22 mouse cellular contexts compared by ENCODE assay signal in genomic region chr5:148726442-148726841, GRCm38 (mm10).
DNase-seq lines count a peak whose midpoint lies in the region; ATAC-seq and TF ChIP-seq lines count a peak whose summit lies in the region.
"Had no signal": no experiment of that assay in that cellular context is flagged by ENCODE, and none has a peak within 500 bp of the region (broad histone marks: within the 10 kb centered on the region; RNA-seq: fewer than 3 reads in every experiment).

No protein-coding gene starts in this region.

- no peaks in the 10 kb centered on the region for H3K27me3 ChIP-seq in hindbrain, postnatal 0 days (ENCODE audit: insufficient read depth, low read length)
- no peaks in the 10 kb centered on the region for H3K27me3 ChIP-seq in hindbrain, embryonic 10.5 days (ENCODE audit: insufficient read depth, poor library complexity, severe bottlenecking)
- H3K27me3 ChIP-seq in liver, postnatal 0 days (ENCODE audit: insufficient read depth, low read length), result no peaks in the 10 kb centered on the region
- 0 out of 2 replicates have a peak, but pooled peaks cover 9% of the 10 kb centered on the region for H3K27me3 ChIP-seq in liver, embryonic 12.5 days (replicated peaks)
- H3K27me3 ChIP-seq in E14TG2a.4 (ENCODE audit: insufficient read depth, low read length), result no peaks in the 10 kb centered on the region
- H3K27me3 ChIP-seq: forebrain, embryonic 13.5 days; megakaryocyte, embryonic 14.5 days; neural tube, embryonic 15.5 days; stomach, embryonic 15.5 days had no signal

- no peak overlapping the region for H3K4me2 ChIP-seq in hindbrain, postnatal 0 days (ENCODE audit: low read depth, low read length)
- no peak overlapping the region for H3K4me2 ChIP-seq in liver, postnatal 0 days (ENCODE audit: low read depth, low read length)
- H3K4me2 ChIP-seq in liver, embryonic 12.5 days, result no peak overlapping the region
- H3K4me2 ChIP-seq: forebrain, embryonic 13.5 days; neural tube, embryonic 15.5 days; stomach, embryonic 15.5 days had no signal

- TF ChIP-seq CTCF in hindbrain, postnatal 0 days (IDR thresholded peaks at IDR 0.05; ENCODE audit: low read depth), result peak; percentile 35
- peak; percentile 38 for TF ChIP-seq CTCF in liver, postnatal 0 days (IDR thresholded peaks at IDR 0.05; ENCODE audit: low read depth)
- TF ChIP-seq CTCF in E14TG2a.4 (conservative IDR thresholded peaks at IDR 0.05; ENCODE audit: low read length), result peak; percentile 79

- no peaks in the 10 kb centered on the region for H3K36me3 ChIP-seq in hindbrain, postnatal 0 days (ENCODE audit: insufficient read depth, low read length)
- H3K36me3 ChIP-seq in hindbrain, embryonic 10.5 days, result no peaks in the 10 kb centered on the region
- H3K36me3 ChIP-seq in liver, postnatal 0 days (replicated peaks; ENCODE audit: insufficient read depth, low read length), result no peaks in the 10 kb centered on the region
- H3K36me3 ChIP-seq in liver, embryonic 12.5 days, result no peaks in the 10 kb centered on the region
- no peaks in the 10 kb centered on the region for H3K36me3 ChIP-seq in E14TG2a.4 (ENCODE audit: insufficient read depth, low read length)
- H3K36me3 ChIP-seq: neural tube, embryonic 15.5 days; stomach, embryonic 15.5 days had no signal

- TF ChIP-seq EP300 in liver, postnatal 0 days (IDR thresholded peaks at IDR 0.05; ENCODE audit: low read depth), result no peak

- no peaks in the 10 kb centered on the region for H3K4me1 ChIP-seq in hindbrain, postnatal 0 days (ENCODE audit: insufficient read depth, low read length)
- H3K4me1 ChIP-seq in hindbrain, embryonic 10.5 days (replicated peaks), result no peaks in the 10 kb centered on the region
- H3K4me1 ChIP-seq in liver, postnatal 0 days (ENCODE audit: insufficient read depth), result no peaks in the 10 kb centered on the region
- H3K4me1 ChIP-seq in liver, embryonic 12.5 days, result peaks cover 20% of the 10 kb centered on the region
- peaks cover 62% of the 10 kb centered on the region for H3K4me1 ChIP-seq in E14TG2a.4 (replicated peaks; ENCODE audit: low read depth, low read length)
- H3K4me1 ChIP-seq: forebrain, embryonic 13.5 days; megakaryocyte, embryonic 14.5 days; stomach, embryonic 15.5 days had no signal

- no peak overlapping the region for H3K4me3 ChIP-seq in hindbrain, postnatal 0 days (ENCODE audit: low read length)
- no peak overlapping the region for H3K4me3 ChIP-seq in hindbrain, embryonic 10.5 days
- H3K4me3 ChIP-seq in liver, postnatal 0 days (ENCODE audit: low read depth, low read length), result no peak overlapping the region
- no peak overlapping the region for H3K4me3 ChIP-seq in liver, embryonic 12.5 days
- H3K4me3 ChIP-seq in E14TG2a.4 (replicated peaks; ENCODE audit: low read length), result no peak overlapping the region
- H3K4me3 ChIP-seq: forebrain, embryonic 13.5 days; megakaryocyte, embryonic 14.5 days; neural tube, embryonic 15.5 days; stomach, embryonic 15.5 days had no signal

- no peak for ATAC-seq in hindbrain, postnatal 0 days
- ATAC-seq in liver, postnatal 0 days, result no peak
- no peak for ATAC-seq in liver, embryonic 12.5 days
- ATAC-seq: forebrain, embryonic 13.5 days had no signal

- H3K9ac ChIP-seq in hindbrain, postnatal 0 days (replicated peaks; ENCODE audit: low read length), result no peak overlapping the region
- H3K9ac ChIP-seq in liver, postnatal 0 days (replicated peaks), result no peak overlapping the region
- no peak overlapping the region for H3K9ac ChIP-seq in liver, embryonic 12.5 days
- H3K9ac ChIP-seq: forebrain, embryonic 13.5 days; neural tube, embryonic 15.5 days; stomach, embryonic 15.5 days had no signal

- DNase-seq in hindbrain, postnatal 0 days (ENCODE audit: low spot score), result no peak
- DNase-seq in hindbrain, embryonic 10.5 days (ENCODE audit: low spot score), result no peak
- DNase-seq in liver, postnatal 0 days, result no peak
- DNase-seq in R1 (ENCODE audit: low read depth, low spot score), result peak; percentile 59
- DNase-seq in urinary bladder, postnatal 10 days (ENCODE audit: low spot score), result no peak
- no peak for DNase-seq in layer of hippocampus, postnatal 36 days
- DNase-seq: adrenal gland, postnatal 36 days; B cell, adult 2 months; cerebellum, adult 8-10 months; gastrocnemius, postnatal 25 days; kidney, adult 8-10 months; kidney, postnatal 36 days; layer of hippocampus, adult 9-11 months; midbrain, embryonic 14.5 days; right cerebral cortex, postnatal 25 days; thymus, postnatal 14 days had no signal

- no peaks in the 10 kb centered on the region for H3K9me3 ChIP-seq in hindbrain, postnatal 0 days (ENCODE audit: low read length)
- H3K9me3 ChIP-seq in hindbrain, embryonic 10.5 days, result peaks cover 3% of the 10 kb centered on the region; the same call in 1 of the 2 replicates
- H3K9me3 ChIP-seq in liver, postnatal 0 days (ENCODE audit: low read length), result no peaks in the 10 kb centered on the region
- H3K9me3 ChIP-seq in liver, embryonic 12.5 days (replicated peaks), result peaks cover 3% of the 10 kb centered on the region; the same call in 1 of the 2 replicates
- peaks cover 7% of the 10 kb centered on the region for H3K9me3 ChIP-seq in E14TG2a.4 (ENCODE audit: low read length)
- H3K9me3 ChIP-seq: neural tube, embryonic 15.5 days; stomach, embryonic 15.5 days had no signal

- H3K27ac ChIP-seq in hindbrain, postnatal 0 days, result no peak overlapping the region
- no peak overlapping the region for H3K27ac ChIP-seq in hindbrain, embryonic 10.5 days
- no peak overlapping the region for H3K27ac ChIP-seq in liver, postnatal 0 days (ENCODE audit: low read depth)
- no peak overlapping the region for H3K27ac ChIP-seq in liver, embryonic 12.5 days
- H3K27ac ChIP-seq: forebrain, embryonic 13.5 days; neural tube, embryonic 15.5 days; stomach, embryonic 15.5 days had no signal

- WGBS in hindbrain, postnatal 0 days, result 78% methylated on average over 7 of the region's 7 CpGs
- 77% methylated on average over 7 of the region's 7 CpGs for WGBS in hindbrain, embryonic 10.5 days
- WGBS in liver, postnatal 0 days (ENCODE audit: insufficient replicate concordance), result 66% methylated on average over 7 of the region's 7 CpGs
- WGBS in liver, embryonic 12.5 days (ENCODE audit: insufficient replicate concordance), result 58% methylated on average over 7 of the region's 7 CpGs
